Mouse (Mus musculus): Measurements from ENCODE around the gene Kif14.
"Not testable (repeated sequence)": the region's sequence is repeated elsewhere in the genome, so short reads cannot be mapped to it uniquely, and the experiment has no call there.

Kif14 gene

GRCm38 (mm10) chr1:136492232-136492631, 26.1 kb downstream of the Kif14 start:
- DNase-seq = no peak

- no peak for DNase-seq
These were observed 33.2 kb downstream of the Kif14 start for GRCm38 (mm10) chr1:136499317-136499716.

GRCm38 (mm10) chr1:136502936-136503335, 36.8 kb downstream of the Kif14 start:
- no peak for DNase-seq

- DNase-seq = not testable (repeated sequence)
These were observed 40.1 kb downstream of the Kif14 start for GRCm38 (mm10) chr1:136506255-136506654.

DNA sequence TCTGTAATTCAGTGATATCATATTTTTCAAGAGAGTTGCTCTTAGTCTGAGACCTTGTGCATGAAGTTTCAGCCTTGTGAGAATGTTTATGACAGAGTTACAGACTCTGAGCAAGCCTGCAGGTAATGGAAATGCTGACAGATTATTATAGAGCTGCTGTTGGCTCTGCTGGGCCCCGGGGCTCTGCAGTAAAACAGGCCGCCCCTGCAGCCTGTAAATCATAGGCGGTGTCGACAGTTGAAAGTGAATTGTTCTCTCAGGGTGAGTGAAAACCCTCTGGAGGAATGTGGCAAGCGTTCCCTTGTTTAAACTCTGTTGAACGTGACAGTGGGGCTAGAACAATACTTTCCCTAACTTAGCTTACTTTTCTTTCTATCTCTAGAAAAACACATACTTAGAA, 46.2 kb downstream of the Kif14 start:
- no peak for DNase-seq

DNA sequence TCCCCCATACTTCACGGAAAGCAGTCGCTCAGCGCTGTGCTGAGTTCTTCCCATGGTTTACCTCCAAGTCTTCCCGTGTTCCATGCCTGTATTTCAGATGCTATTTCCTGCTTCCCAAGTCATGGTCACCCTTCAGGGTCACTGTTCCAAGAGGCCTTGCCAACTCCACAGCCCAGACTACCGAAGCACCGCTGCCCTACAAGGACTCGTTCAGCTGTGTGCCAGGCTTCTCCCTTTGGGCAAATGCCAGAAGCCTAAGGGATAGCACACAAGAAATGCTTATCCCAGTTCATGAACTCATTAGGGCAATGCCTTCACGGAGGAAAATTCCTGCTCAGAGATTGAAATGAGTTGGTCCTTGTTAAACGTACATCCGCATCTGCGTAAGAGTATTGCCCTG, 47.0 kb downstream of the Kif14 start:
- no peak for DNase-seq

GRCm38 (mm10) chr1:136518699-136519356, 52.7 kb downstream of the Kif14 start:
- no peak for DNase-seq

DNA sequence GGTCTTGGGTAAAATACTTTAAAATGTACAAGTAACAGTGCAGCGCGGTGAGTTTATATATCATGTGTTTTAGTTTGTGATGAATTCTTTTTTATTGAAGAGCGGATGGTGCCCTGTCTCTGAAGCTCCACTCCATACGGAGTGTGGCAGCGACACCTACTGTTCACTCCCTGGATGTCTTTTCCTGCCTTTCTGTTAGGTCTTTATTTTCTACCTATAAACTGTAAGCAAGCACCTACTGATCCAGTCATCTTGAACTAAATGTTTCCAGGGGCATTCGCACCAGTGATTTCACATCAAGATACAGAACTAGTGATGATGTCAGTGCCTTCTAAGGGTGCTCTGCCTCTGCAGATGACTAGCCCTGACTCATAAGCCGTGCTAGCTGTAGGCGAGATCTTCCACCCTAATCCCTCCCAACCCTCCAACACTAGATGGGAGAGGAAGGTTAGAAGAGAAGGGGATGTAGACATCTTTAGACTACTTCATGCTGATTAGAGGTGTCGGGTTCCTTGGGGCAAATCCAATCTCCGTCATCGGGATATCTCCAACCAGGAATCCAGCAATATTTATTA, 55.3 kb downstream of the Kif14 start:
- no peak for DNase-seq

GRCm38 (mm10) chr1:136524917-136525316, 58.8 kb downstream of the Kif14 start:
- peak; percentile 35 to 36 for DNase-seq

- DNase-seq = no peak
These were observed 59.7 kb downstream of the Kif14 start for GRCm38 (mm10) chr1:136525818-136526217.

GRCm38 (mm10) chr1:136527163-136527562, 61.0 kb downstream of the Kif14 start:
- no peak for DNase-seq

DNA sequence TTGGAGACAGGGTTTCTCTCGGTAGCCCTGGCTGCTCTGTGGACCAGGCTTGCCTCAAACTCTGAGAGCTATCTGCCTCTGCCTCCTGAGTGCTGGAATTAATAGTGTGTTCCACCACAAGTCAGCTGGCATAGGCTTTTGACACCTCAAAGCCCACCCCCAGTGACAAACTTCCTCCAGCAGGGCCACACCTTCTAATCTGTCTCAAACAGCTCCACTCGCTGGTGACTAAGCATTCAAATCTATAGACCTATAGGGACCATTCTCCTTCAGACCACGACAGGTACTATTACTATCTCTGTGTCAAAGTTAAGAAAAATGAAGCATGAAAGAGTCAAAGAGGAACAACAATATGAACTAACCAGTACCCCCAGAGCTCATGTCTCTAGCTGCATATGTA, 66.4 kb downstream of the Kif14 start:
- DNase-seq = no peak

- DNase-seq = no peak
These were observed 70.8 kb downstream of the Kif14 start for GRCm38 (mm10) chr1:136536947-136537346.

GRCm38 (mm10) chr1:136538247-136538646, 72.1 kb downstream of the Kif14 start:
- no peak for DNase-seq

DNA sequence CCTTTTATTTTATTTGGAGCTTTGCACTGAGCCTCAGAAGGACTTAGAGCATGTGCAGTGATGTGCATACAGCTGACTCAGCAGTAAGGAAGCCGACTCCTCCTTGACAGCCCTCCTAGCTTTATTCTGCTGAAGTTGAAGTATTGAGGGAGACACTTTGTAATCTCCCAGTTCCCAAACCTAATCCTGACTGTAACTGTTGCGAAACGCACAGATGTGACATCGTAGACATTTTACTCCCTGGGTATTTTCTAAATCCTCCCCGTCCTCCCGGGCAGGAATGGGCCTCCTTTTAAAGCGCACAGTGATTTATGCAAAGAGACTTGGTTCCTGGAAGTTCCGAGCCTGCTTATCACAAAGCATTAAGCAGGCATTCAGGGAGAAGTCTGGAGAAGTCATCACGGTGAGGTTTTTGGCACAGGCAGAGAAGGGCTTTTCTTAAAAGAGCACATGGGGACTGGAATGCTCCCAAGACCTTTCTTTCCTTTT, 74.3 kb downstream of the Kif14 start:
- DNase-seq = no peak

DNA sequence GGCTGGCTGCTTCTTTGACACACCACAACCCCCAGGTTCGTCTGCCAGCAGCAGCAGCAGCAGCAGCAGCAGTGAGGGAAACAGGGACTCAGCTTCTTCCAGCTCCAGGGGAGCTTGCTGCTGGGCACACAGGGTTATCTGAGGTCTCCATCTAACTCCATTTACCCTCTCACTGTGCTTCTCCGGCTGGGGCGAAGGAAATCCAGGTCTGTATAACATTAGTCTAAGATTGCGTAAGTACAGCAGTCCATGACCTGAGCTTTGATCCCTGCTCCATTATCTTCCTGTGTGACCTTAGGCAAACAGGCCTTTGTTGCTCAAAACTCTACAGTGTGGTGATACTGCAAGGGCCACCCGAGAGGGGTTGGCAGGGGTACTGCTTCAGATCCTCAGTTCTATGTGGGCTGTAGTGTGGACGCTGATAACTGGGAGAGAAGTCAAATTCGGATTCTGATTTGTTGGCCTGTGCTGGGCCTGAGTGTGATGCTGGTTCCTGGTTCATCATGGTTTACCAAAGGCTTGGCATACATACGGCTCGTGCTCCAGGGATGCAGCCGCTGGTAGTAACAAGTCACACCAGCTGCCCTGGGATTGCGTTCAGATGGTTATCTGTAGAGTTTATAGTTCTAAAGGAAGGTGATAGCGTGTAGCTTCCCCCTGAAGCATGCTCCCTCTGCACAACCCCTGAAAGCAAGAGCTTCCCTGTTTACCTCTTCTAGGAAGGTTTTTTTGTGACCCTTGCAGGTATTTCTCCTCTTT, 75.7 kb downstream of the Kif14 start:
- no peak for DNase-seq

DNA sequence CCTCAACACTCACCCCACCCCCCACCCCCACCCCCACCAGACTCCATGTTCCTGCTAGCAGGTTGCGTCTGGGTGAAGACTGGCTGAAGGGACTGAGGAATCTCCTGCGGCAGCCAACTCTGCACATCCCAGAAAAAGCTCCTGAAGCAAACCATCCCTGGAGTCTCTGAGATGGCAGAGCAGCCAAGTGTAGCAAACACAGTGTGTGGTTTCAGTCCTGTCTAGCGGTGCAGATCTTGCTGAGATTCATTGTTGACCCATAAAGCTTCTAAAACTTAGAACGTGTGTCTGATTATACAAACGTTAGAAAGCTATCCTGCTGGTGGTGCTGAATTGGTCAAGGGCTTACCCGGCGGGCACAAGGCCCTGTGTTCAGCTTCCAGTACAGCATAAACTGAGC, 77.8 kb downstream of the Kif14 start:
- no peak for DNase-seq

DNA sequence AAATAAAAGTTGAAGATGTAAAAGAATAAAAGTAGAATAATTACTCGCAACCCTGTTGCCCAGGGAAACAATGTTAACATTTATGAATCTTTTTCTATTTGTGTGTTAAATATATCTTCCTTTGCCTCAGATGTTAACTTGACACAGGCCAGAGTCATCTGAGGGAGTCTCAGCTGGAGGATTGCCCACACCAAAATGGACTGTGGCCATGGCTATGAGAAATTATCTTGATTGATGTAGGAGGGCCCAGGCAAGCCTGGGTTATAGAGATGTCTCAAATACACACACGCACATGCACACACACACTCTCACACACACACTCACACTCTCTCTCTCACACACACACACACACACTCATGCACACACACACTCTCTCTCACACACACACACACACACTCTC, 80.9 kb downstream of the Kif14 start:
- DNase-seq = no peak

DNA sequence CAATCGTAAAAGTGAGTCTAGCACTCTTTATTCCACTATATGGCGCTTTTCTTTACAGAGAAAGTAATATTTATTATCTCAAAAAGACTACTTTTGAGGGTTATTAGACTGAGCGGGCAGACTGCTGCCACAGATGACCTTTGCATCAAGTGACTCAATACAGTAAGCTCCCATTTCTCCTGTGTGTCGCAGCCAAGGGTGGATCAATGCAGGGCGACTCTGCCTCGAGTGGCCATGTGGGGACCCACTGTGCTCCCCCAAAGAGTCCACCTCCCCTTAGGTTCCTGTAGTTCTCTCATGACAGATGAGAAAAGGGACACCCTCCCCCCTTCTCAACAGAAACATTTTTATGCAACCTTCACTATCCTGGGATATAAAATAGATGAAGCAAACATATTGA, 84.1 kb downstream of the Kif14 start:
- no peak for DNase-seq

DNA sequence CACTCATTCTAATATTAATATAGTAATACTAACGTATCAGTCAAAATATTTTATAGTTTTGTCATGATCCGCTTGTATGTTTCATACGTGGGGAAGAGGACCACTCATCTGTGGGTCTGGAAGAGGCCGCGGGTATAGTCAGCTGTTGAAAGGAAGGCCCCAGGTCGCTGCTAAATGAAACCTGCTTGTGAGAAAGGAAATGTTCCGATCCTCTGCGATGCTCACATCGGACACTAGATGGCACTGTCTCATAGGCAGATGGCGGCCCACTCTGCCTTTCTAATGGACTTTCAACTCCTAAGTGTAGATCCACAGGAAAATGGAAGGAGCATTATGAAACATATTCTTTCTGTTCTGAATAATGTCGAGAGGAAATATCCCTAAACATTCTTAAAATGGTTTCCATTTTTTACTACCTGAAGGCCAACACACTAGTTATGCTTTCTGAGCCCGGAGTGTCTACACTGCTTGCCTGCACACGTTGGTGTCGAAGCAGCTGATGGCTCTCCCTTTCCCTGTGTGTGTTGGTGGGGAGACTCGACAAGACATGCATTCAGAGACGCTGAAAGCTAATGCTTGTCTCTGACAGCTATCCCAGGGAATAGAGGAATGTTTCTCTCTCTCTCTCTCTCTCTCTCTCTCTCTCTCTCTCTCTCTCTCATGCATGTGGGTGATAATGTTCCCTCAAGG, 84.9 kb downstream of the Kif14 start:
- DNase-seq = peak; percentile 27 to 43

- no peak for DNase-seq
These were observed 88.5 kb downstream of the Kif14 start for GRCm38 (mm10) chr1:136554686-136555085.

DNA sequence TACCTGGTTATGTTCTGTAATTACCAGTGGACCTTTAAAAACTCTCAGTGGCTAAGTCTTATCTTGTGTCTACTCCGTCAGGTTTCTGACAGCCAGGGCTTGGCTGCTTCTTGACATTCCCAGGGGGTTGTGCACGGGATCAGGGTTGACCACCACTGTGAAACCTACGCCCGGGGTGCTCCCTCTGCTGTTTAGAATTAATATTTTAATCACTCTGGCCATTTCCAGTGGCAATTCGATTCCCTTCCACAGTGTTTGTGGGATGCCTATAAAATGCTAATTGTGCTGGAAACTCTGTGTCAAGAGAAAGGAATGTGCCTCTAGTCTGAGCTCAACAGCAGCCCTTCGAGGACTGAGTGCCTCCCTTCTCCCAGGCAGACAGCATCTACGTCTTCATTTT, 89.7 kb downstream of the Kif14 start:
- DNase-seq = no peak

DNA sequence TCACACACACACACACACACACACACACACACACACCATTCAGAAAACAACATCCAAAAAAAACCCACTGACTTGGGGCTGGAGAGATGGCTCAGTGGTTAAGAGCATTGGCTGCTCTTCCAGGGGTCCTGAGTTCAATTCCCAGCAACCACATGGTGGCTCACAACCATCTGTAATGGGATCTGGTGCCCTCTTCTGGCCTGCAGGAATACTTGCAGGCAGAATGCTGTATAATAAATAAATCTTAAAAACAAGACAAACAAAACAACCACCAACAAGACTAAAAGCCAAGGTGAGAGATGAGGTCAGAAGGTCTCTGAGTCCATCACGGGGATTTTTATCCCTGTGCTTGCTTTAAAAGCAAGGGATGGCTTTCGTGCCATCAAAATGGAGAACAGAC, 90.5 kb downstream of the Kif14 start:
- DNase-seq = not testable (repeated sequence)
